15 mouse cellular contexts compared by ENCODE assay signal in the genomic region with DNA sequence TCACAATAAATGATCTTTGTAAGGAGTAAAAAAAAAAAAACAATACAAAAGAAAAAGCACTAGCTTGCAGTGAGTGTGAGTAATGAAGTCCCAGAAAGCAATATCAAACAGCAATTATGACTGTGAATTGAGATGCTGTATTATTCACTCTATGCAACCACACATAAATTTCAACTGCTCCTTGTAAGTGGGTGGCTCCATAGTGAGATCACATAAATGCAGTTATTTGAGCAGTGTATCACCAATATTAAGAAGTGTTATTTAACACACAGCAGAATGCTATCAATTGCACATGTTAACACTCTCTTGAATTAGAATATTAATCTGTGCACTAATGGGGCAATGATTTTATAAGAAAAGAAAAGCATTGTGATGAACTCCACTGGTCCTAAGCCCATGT.
"Had no signal": no experiment of that assay in that cellular context is flagged by ENCODE, and none has a peak within 500 bp of the region (broad histone marks: within the 10 kb centered on the region; RNA-seq: fewer than 3 reads in every experiment).

No protein-coding gene starts in this region.

- H3K9me3 ChIP-seq: neural tube, embryonic 12.5 days; stomach, embryonic 15.5 days had no signal

- DNase-seq: retina, postnatal 1 day; right cerebral cortex, adult 18-20 months; right cerebral cortex, postnatal 14 days; right cerebral cortex, postnatal 25 days; right cerebral cortex, postnatal 4 days; spleen, adult 18-20 months; thymus, adult 18-20 months; thymus, adult 2 months; thymus, postnatal 14 days; thymus, postnatal 25 days; thymus, postnatal 36 days; thymus, postnatal 4 days had no signal

- H3K4me1 ChIP-seq: neural tube, embryonic 12.5 days; stomach, embryonic 15.5 days had no signal

- H3K4me3 ChIP-seq: neural tube, embryonic 12.5 days; stomach, embryonic 15.5 days had no signal

- H3K4me2 ChIP-seq: neural tube, embryonic 12.5 days; stomach, embryonic 15.5 days had no signal

- H3K9ac ChIP-seq: neural tube, embryonic 12.5 days; stomach, embryonic 15.5 days had no signal

- H3K27ac ChIP-seq: neural tube, embryonic 12.5 days; stomach, embryonic 15.5 days; stomach, postnatal 0 days had no signal

- H3K36me3 ChIP-seq: neural tube, embryonic 12.5 days; stomach, embryonic 15.5 days had no signal

- H3K27me3 ChIP-seq: neural tube, embryonic 12.5 days; stomach, embryonic 15.5 days had no signal
